Mouse (Mus musculus): ENCODE results near the gene Capn7.

DNA sequence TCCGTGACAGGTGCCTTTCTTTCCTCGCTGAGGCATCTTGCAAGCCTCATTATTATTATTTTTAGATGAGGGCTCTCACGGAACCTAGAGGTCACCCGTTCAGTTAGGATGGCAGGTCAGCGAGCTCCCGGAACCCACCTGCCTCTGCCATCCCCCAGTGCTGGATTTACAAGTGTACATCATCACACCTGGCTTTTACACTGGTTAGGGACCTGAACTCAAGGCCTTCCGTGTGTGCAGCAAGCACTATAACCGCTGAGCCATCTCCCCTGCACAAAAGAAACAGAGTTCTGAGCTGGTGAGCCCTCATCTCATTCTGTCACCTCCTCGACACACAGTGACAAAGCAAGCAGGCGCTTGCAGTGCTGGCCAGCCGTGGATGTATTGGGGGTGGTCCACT, 15.3 kb upstream of the Capn7 start:
- no peak for TF ChIP-seq CTCF (IDR thresholded peaks at IDR 0.05; ENCODE audit: insufficient read depth, low read depth, low read length)
- TF ChIP-seq POLR2A (IDR thresholded peaks at IDR 0.05; ENCODE audit: insufficient read depth, low read depth, low read length) = no peak

Data from olfactory bulb, adult 2 months (tissue).